Mouse (Mus musculus) naive thymus-derived CD4-positive, alpha-beta T cell, adult 5 months (primary cell): ENCODE measurements around the gene Igfbp2. TPM values are rescaled to one million over a fixed set of nuclear protein-coding genes. Genes with fewer than 3 reads are reported as not detected.

Experiments used
- polyA plus RNA-seq: library from polyadenylated mRNA; unstranded; fragments of 100-300 nt; shearing (Covaris generic); gene quantifications from one replicate; pipeline ENCODE4 v1.2.1, GENCODE M21; 2017

Gene Igfbp2
- polyA plus RNA-seq = not detected

DNA sequence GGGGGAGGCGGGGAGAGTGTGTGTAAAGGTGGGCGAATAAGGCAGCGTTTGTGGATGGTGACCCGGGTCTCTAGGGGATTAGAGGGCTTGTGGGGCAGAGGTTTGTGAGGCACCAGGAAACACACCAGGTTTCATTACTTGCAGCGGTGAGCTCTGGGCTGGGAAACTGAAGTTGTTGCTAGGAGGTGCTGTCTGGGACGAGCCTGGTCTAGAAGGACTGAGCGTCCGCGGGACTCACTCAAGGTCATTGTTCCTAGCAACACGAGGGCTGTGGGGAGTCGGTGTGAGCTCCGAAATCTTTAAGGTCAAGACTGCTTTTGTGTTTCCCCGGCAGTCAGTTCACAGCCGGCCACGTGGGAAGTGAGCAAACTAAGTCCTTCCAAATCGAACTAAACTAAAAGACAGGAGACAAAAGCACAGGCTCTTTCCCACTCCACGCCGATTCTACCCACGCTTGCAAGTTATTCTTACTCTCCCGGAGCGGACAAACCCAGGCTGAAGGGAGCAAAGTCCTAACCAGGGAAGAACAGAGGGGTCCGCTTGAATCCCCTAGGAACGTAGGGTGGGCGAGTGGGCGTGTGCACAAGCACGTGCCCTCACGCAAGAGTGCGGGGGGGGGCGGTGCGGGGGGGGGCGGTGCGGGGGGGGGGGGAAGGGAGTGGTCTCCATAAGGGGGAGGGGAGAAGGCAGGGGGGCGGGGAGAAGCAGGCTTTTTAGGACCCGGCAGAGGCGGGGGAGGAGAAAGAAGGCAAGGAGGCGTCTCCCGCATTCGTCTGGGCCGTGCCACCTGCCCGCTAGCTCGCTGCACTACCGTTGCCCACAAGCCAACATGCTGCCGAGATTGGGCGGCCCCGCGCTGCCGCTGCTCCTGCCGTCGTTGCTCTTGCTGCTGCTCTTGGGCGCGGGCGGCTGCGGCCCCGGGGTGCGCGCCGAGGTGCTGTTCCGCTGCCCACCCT, at the start of gene Igfbp2:
TSS of gene Igfbp2 (plus strand) at position 753 of the 956 bp plus-strand sequence.

DNA sequence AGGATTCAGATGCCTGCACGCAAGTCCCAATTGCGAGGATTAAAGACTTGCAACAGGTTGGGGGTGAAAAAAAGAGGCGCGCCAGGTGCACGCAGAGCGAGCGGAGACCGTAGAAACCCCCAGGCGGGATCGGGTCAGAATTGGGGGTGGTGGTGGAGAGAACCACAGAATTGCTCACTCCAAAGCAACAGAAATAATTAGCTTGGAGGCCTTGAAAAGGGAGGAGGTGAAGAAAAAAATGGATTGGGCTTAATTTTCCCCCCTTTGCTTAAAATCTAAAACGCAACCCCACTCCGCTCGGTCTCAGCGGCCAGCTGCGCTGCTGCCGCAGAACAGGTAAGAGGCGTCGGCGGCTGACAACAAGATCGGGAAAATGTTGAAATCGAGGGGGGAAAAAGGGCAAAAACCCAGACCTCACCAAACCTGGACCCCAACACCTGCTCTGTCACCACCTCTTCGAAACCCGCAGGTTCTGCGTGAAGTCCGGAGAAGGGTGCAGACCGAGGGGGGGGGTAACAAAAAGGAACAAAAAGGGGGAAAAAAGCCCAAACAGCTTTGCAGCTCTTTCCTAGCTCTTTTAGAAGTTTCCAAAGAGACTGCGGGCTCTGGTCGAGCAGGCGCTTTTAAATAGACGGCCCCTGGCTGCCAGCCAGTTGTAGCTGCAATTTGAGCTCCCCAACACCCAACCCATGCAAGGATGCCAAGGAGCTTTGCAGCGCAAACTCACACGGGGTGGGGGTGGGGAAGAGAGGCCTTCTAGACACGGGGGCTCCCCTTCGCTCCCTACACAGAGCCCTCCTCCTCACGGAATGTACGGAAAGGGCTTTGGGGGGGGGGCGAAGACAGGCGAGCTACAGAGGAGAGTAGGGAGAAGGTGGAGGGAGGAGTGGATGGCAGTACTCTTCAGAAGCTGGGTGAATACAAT, 50.2 kb downstream of the Igfbp2 start, which contains the start of gene Igfbp5:
TSS of gene Igfbp5 (minus strand) at position 598 of the 925 bp plus-strand sequence.

Other genes with a start within 250 kb of the Igfbp2 start
- 17.7 TPM for gene Smarcal1, start 241.3 kb upstream of the Igfbp2 start, polyA plus RNA-seq
- not detected for gene Ankar, start 123.9 kb upstream of the Igfbp2 start, polyA plus RNA-seq
- 3,153 TPM for gene Rpl37a, start 113.2 kb upstream of the Igfbp2 start, polyA plus RNA-seq
- not detected for gene Igfbp5, start 50.4 kb downstream of the Igfbp2 start, polyA plus RNA-seq
- not detected for gene Tnp1, start 191.4 kb downstream of the Igfbp2 start, polyA plus RNA-seq